ENCODE assay signal across 8 mouse cellular contexts in the genomic region with DNA sequence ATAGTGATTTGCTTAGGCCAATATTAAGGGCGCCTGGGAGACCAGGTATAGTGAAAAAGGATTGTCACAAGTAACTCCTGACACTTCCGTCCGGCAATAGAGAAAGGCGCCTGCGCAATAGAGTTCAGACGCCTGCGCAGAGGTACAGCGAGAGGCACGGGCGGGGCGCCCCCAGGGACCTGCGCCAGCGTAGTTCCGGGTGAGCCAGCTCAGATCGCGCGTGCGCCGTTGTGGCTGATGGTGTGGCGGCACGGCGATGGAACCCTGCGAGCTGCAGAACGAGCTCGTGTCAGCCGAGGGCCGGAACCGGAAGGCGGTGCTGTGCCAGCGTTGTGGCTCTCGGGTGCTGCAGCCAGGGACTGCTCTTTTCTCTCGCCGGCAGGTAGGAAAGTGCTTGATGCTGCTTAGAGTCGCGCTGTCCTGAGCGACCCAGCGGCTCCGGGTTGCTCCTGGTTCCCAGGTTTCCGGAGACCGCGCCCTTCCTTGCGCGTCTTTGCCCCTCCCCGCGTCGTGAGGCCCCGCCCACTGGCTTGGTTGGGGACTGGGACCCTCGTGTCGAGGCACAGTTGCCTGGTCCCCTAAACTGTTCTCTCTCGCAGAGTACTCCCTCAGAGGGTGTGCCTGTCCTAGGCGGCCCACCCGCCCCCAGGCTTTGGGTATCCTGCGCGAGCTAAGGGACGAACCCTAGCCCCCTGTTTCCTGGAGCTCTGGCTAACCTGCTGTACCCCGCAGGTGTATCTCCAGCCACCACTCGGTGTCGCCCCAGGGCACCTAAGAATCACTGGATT. TPM values are rescaled to one million over a fixed set of nuclear protein-coding genes. Genes with fewer than 3 reads are reported as not detected.
DNase-seq lines count a peak whose midpoint lies in the region; ATAC-seq and TF ChIP-seq lines count a peak whose summit lies in the region.

TSS of gene Rabif (plus strand) at position 221 of the 788 bp plus-strand sequence.

- H3K27me3 ChIP-seq in heart, embryonic 10.5 days (ENCODE audit: insufficient read depth, poor library complexity, severe bottlenecking): no peaks in the 10 kb centered on the region
- H3K27me3 ChIP-seq in kidney, embryonic 15.5 days: no peaks in the 10 kb centered on the region

- H3K4me2 ChIP-seq in kidney, embryonic 15.5 days: peak within 1 kb of the TSS; percentile 75

- H3K9me3 ChIP-seq in heart, embryonic 10.5 days: no peaks in the 10 kb centered on the region
- H3K9me3 ChIP-seq in kidney, embryonic 15.5 days (replicated peaks): no peaks in the 10 kb centered on the region

- TF ChIP-seq CTCF in bone marrow macrophage, adult 2 months (IDR thresholded peaks at IDR 0.05; ENCODE audit: low read depth, low read length): no peak
- TF ChIP-seq CTCF in embryonic fibroblast, embryonic 13.5 days (IDR thresholded peaks at IDR 0.05; ENCODE audit: borderline replicate concordance, insufficient read depth, low read length): peak; percentile 47; the same call in 1 of the 2 replicates

- TF ChIP-seq POLR2A in bone marrow macrophage, adult 2 months (IDR thresholded peaks at IDR 0.05; ENCODE audit: borderline replicate concordance, low read depth, low read length): 0 out of 2 replicates have a peak, but pooled peaks have one; percentile 6
- TF ChIP-seq POLR2A in embryonic fibroblast, embryonic 13.5 days (IDR thresholded peaks at IDR 0.05; ENCODE audit: low read depth, low read length): peak; percentile 93

- H3K4me3 ChIP-seq in bone marrow macrophage, adult 2 months (ENCODE audit: insufficient read depth, low read length): peak within 1 kb of the TSS; percentile 77
- peak within 1 kb of the TSS; percentile 67 for H3K4me3 ChIP-seq in embryonic fibroblast, embryonic 13.5 days (ENCODE audit: insufficient read depth, low read length)
- H3K4me3 ChIP-seq in heart, embryonic 10.5 days: peak within 1 kb of the TSS; percentile 82
- H3K4me3 ChIP-seq in kidney, embryonic 15.5 days (replicated peaks): peak within 1 kb of the TSS; percentile 65

- peak within 1 kb of the TSS; percentile 74 for H3K27ac ChIP-seq in bone marrow macrophage, adult 2 months (ENCODE audit: insufficient read depth, low read depth, low read length)
- H3K27ac ChIP-seq in embryonic fibroblast, embryonic 13.5 days (ENCODE audit: insufficient read depth, low read length): peak within 1 kb of the TSS; percentile 85
- H3K27ac ChIP-seq in heart, embryonic 10.5 days: peak within 1 kb of the TSS; percentile 94
- peak within 1 kb of the TSS; percentile 94 for H3K27ac ChIP-seq in kidney, embryonic 15.5 days

- DNase-seq in A20 (ENCODE audit: low read depth, low spot score): peak; percentile 99
- DNase-seq in heart, embryonic 10.5 days (ENCODE audit: low spot score): peak; percentile 99
- peak; percentile 98 for DNase-seq in liver
- DNase-seq in spleen, postnatal 4 days (ENCODE audit: low spot score in 2 of 2): peak; percentile 99

- WGBS in heart, embryonic 10.5 days: under 1% methylated on average over 58 of the region's 58 CpGs
- WGBS in kidney, embryonic 15.5 days: 0% methylated on average over 58 of the region's 58 CpGs

- peak; percentile 99 for ATAC-seq in kidney, embryonic 15.5 days (replicated peaks; ENCODE audit: low FRiP score)
- peak; percentile 98 for ATAC-seq in monocyte, adult 5-6 weeks (replicated peaks; ENCODE audit: insufficient number of reproducible peaks, low FRiP score, low TSS enrichment, poor library complexity, severe bottlenecking)

- peak within 1 kb of the TSS; percentile 56 for H3K9ac ChIP-seq in kidney, embryonic 15.5 days

- peaks cover 3% of the 10 kb centered on the region; the same call in 1 of the 2 replicates for H3K4me1 ChIP-seq in bone marrow macrophage, adult 2 months (ENCODE audit: control insufficient read depth, insufficient read depth, low read length)
- H3K4me1 ChIP-seq in embryonic fibroblast, embryonic 13.5 days (ENCODE audit: control insufficient read depth, insufficient read depth, low read length): peaks cover 4% of the 10 kb centered on the region
- H3K4me1 ChIP-seq in heart, embryonic 10.5 days: peaks cover 9% of the 10 kb centered on the region; the same call in 1 of the 2 replicates
- peaks cover 19% of the 10 kb centered on the region for H3K4me1 ChIP-seq in kidney, embryonic 15.5 days

- peaks cover 15% of the 10 kb centered on the region; the same call in 1 of the 2 replicates for H3K36me3 ChIP-seq in heart, embryonic 10.5 days
- peaks cover 22% of the 10 kb centered on the region for H3K36me3 ChIP-seq in kidney, embryonic 15.5 days

RNA-seq across cellular contexts. Expression of gene Rabif, which starts in this region (rescaled TPM):
- polyA plus RNA-seq in bone marrow macrophage, adult 2 months (2012; ENCODE audit: insufficient read depth, insufficient read length, missing spikeins): 13.5 and 15.1 TPM in 2 replicates
- polyA plus RNA-seq in embryonic fibroblast, embryonic 13.5 days (2011; ENCODE audit: insufficient read length, low read depth, missing spikeins): 21.5 and 22.7 TPM in 2 replicates
- polyA plus RNA-seq in heart, embryonic 10.5 days (2016; fragmentation: Nextera tagmentation; extraction: Ambion mirVana): 37.9 and 40.3 TPM in 2 replicates
- 43.6 and 44.3 TPM in 2 replicates for polyA plus RNA-seq in kidney, embryonic 15.5 days (2015; fragmentation: Nextera tagmentation; extraction: Ambion mirVana)
- 20.7 to 26.9 TPM (median 26.7 TPM) in 3 replicates for total RNA-seq in monocyte, adult 5-6 weeks (2017)

Comparison
In these comparisons a context has a peak if more than half of its experiments do, and no peak if none do; other contexts are left out.
1. Peak in every context shown above with its lines: DNase-seq, ATAC-seq, H3K4me3 ChIP-seq and H3K27ac ChIP-seq.